Mouse (Mus musculus): ENCODE data around the gene Pfn3. TPM values are rescaled to one million over a fixed set of nuclear protein-coding genes. Genes with fewer than 3 reads are reported as not detected.
A peak's percentile ranks its signal among the peaks of the same experiment; 100 is the strongest.
"Not testable (repeated sequence)": the region's sequence is repeated elsewhere in the genome, so short reads cannot be mapped to it uniquely, and the experiment has no call there.

Gene Pfn3
- polyA plus RNA-seq, 1 experiment from 2014 or later, result not detected

- peaks cover 29% of the 10 kb centered on the region for H3K4me1 ChIP-seq
- H3K9ac ChIP-seq (replicated peaks), result no peak overlapping the region; the same call in 1 of the 2 replicates
- no peak for ATAC-seq (replicated peaks)
- H3K4me2 ChIP-seq (replicated peaks), result peak overlapping the region; percentile 72
- 85% methylated on average over 6 of the region's 6 CpGs for WGBS
- peaks cover 16% of the 10 kb centered on the region for H3K36me3 ChIP-seq
- no peaks in the 10 kb centered on the region for H3K27me3 ChIP-seq
- H3K4me3 ChIP-seq, result peak overlapping the region; percentile 69
- no peaks in the 10 kb centered on the region for H3K9me3 ChIP-seq
- H3K27ac ChIP-seq (replicated peaks), result no peak overlapping the region
Measured at GRCm38 (mm10) chr13:55446483-55447105, 31.6 kb upstream of the Pfn3 start.

GRCm38 (mm10) chr13:55445361-55446091, 30.5 kb upstream of the Pfn3 start:
- H3K27me3 ChIP-seq, result no peaks in the 10 kb centered on the region
- peaks cover 29% of the 10 kb centered on the region for H3K4me1 ChIP-seq
- peak overlapping the region; percentile 72 for H3K4me2 ChIP-seq (replicated peaks)
- ATAC-seq (replicated peaks), result no peak
- H3K9me3 ChIP-seq, result no peaks in the 10 kb centered on the region
- H3K4me3 ChIP-seq, result peak overlapping the region; percentile 69
- WGBS, result under 1% methylated on average over 59 of the region's 66 CpGs
- H3K9ac ChIP-seq (replicated peaks), result peak overlapping the region; percentile 81
- peaks cover 6% of the 10 kb centered on the region for H3K36me3 ChIP-seq
- peak overlapping the region; percentile 97 for H3K27ac ChIP-seq (replicated peaks)

- H3K27me3 ChIP-seq, result no peaks in the 10 kb centered on the region
- peak; percentile 97 for ATAC-seq (replicated peaks)
- peak within 1 kb of the TSS; percentile 72 for H3K4me2 ChIP-seq (replicated peaks)
- H3K27ac ChIP-seq (replicated peaks), result peak within 1 kb of the TSS; percentile 97
- H3K9me3 ChIP-seq, result no peaks in the 10 kb centered on the region
- H3K9ac ChIP-seq (replicated peaks), result peak within 1 kb of the TSS; percentile 81
- WGBS, result 0% methylated on average over 35 of the region's 35 CpGs
- H3K4me1 ChIP-seq, result peaks cover 29% of the 10 kb centered on the region
- 0 out of 2 replicates have a peak, but pooled peaks cover 3% of the 10 kb centered on the region for H3K36me3 ChIP-seq
- peak within 1 kb of the TSS; percentile 69 for H3K4me3 ChIP-seq
Measured at GRCm38 (mm10) chr13:55444937-55445315, 29.9 kb upstream of the Pfn3 start, which contains the start of gene Grk6. Grk6 (plus strand) TSS chr13:55445072.

GRCm38 (mm10) chr13:55444286-55444936, 29.4 kb upstream of the Pfn3 start:
- Histone ChIP-seq H3K9ac (replicated peaks) (peak overlapping the region; percentile 70), H3K9me3 (no peaks in the 10 kb centered on the region), H3K27me3 (no peaks in the 10 kb centered on the region), H3K4me3 (peak overlapping the region; percentile 69), H3K4me2 (replicated peaks) (peak overlapping the region; percentile 55), H3K27ac (replicated peaks) (peak overlapping the region; percentile 97), H3K36me3 (0 out of 2 replicates have a peak, but pooled peaks cover 2% of the 10 kb centered on the region), H3K4me1 (peaks cover 29% of the 10 kb centered on the region)
- ATAC-seq (replicated peaks), result peak; percentile 76
- under 1% methylated on average over 33 of the region's 33 CpGs for WGBS

GRCm38 (mm10) chr13:55443799-55444285, 28.8 kb upstream of the Pfn3 start:
- WGBS, result 42% methylated on average over 9 of the region's 9 CpGs
- ATAC-seq (replicated peaks), result no peak
- H3K27ac ChIP-seq (replicated peaks), result peak overlapping the region; percentile 97

GRCm38 (mm10) chr13:55437111-55437629, 22.1 kb upstream of the Pfn3 start:
- 90% methylated on average over 15 of the region's 15 CpGs for WGBS
- not testable (repeated sequence) for ATAC-seq (replicated peaks); H3K27me3 ChIP-seq

More at GRCm38 (mm10) chr13:55443799-55444285, 28.8 kb upstream of the Pfn3 start:
- H3K4me1 ChIP-seq, result peaks cover 29% of the 10 kb centered on the region
- H3K27me3 ChIP-seq, result no peaks in the 10 kb centered on the region
- H3K9me3 ChIP-seq, result no peaks in the 10 kb centered on the region
- no peaks in the 10 kb centered on the region for H3K36me3 ChIP-seq
- H3K4me2 ChIP-seq (replicated peaks), result peak overlapping the region; percentile 55
- peak overlapping the region; percentile 70 for H3K9ac ChIP-seq (replicated peaks)
- peak overlapping the region; percentile 69 for H3K4me3 ChIP-seq

GRCm38 (mm10) chr13:55431889-55432685, 17.1 kb upstream of the Pfn3 start:
- Histone ChIP-seq H3K4me1 (no peaks in the 10 kb centered on the region), H3K9me3 (no peaks in the 10 kb centered on the region), H3K4me3 (no peak overlapping the region), H3K27ac (replicated peaks) (no peak overlapping the region), H3K4me2 (replicated peaks) (no peak overlapping the region), H3K36me3 (no peaks in the 10 kb centered on the region), H3K9ac (replicated peaks) (no peak overlapping the region), H3K27me3 (no peaks in the 10 kb centered on the region)
- ATAC-seq (replicated peaks), result no peak
- 74% methylated on average over 10 of the region's 10 CpGs for WGBS

More at GRCm38 (mm10) chr13:55437111-55437629, 22.1 kb upstream of the Pfn3 start:
- not testable (repeated sequence) for H3K4me1 ChIP-seq; H3K4me3 ChIP-seq; H3K9ac ChIP-seq (replicated peaks); H3K4me2 ChIP-seq (replicated peaks); H3K9me3 ChIP-seq; H3K27ac ChIP-seq (replicated peaks); H3K36me3 ChIP-seq

- no peak for ATAC-seq (replicated peaks)
- H3K4me1 ChIP-seq, result no peaks in the 10 kb centered on the region
- no peaks in the 10 kb centered on the region for H3K9me3 ChIP-seq
- no peaks in the 10 kb centered on the region for H3K36me3 ChIP-seq
- no peak overlapping the region for H3K4me2 ChIP-seq (replicated peaks)
- no peak overlapping the region for H3K9ac ChIP-seq (replicated peaks)
- no peak overlapping the region for H3K4me3 ChIP-seq
- WGBS, result 85% methylated on average over 2 of the region's 2 CpGs
- no peaks in the 10 kb centered on the region for H3K27me3 ChIP-seq
- H3K27ac ChIP-seq (replicated peaks), result no peak overlapping the region
Measured at GRCm38 (mm10) chr13:55430566-55430965, 15.5 kb upstream of the Pfn3 start.

GRCm38 (mm10) chr13:55429226-55429888, 14.3 kb upstream of the Pfn3 start:
- Histone ChIP-seq H3K27me3 (no peaks in the 10 kb centered on the region), H3K9ac (replicated peaks) (no peak overlapping the region), H3K27ac (replicated peaks) (no peak overlapping the region), H3K36me3 (no peaks in the 10 kb centered on the region), H3K9me3 (no peaks in the 10 kb centered on the region), H3K4me3 (no peak overlapping the region), H3K4me2 (replicated peaks) (no peak overlapping the region), H3K4me1 (no peaks in the 10 kb centered on the region)
- WGBS, result 79% methylated on average over 12 of the region's 12 CpGs
- no peak for ATAC-seq (replicated peaks)

- no peaks in the 10 kb centered on the region for H3K4me1 ChIP-seq
- no peaks in the 10 kb centered on the region for H3K9me3 ChIP-seq
- H3K9ac ChIP-seq (replicated peaks), result no peak within 1 kb of the TSS
- H3K27ac ChIP-seq (replicated peaks), result no peak within 1 kb of the TSS
- H3K27me3 ChIP-seq, result peaks cover 7% of the 10 kb centered on the region
- H3K36me3 ChIP-seq, result no peaks in the 10 kb centered on the region
- no peak for ATAC-seq (replicated peaks)
- WGBS, result 90% methylated on average over 10 of the region's 10 CpGs
- no peak within 1 kb of the TSS for H3K4me3 ChIP-seq
- no peak within 1 kb of the TSS for H3K4me2 ChIP-seq (replicated peaks)
Measured at GRCm38 (mm10) chr13:55426613-55427012, 11.6 kb upstream of the Pfn3 start, which contains the start of gene F12. F12 (minus strand) TSS chr13:55426793.

All from forebrain, embryonic 15.5 days (tissue).